ENCODE assay signal across 20 mouse cellular contexts in genomic region chr16:91905127-91905860, GRCm38 (mm10).
A peak's percentile ranks its signal among the peaks of the same experiment; 100 is the strongest.
DNase-seq lines count a peak whose midpoint lies in the region; ATAC-seq lines count a peak whose summit lies in the region.
"Had no signal": no experiment of that assay in that cellular context is flagged by ENCODE, and none has a peak within 500 bp of the region (broad histone marks: within the 10 kb centered on the region; RNA-seq: fewer than 3 reads in every experiment).

No protein-coding gene starts in this region.

- H3K4me2 ChIP-seq in forebrain, embryonic 14.5 days (ENCODE audit: low read length) = no peak overlapping the region
- H3K4me2 ChIP-seq in forebrain, embryonic 11.5 days (ENCODE audit: low read depth, low read length, severe bottlenecking) = no peak overlapping the region
- no peak overlapping the region for H3K4me2 ChIP-seq in kidney, embryonic 15.5 days
- H3K4me2 ChIP-seq in stomach, embryonic 14.5 days (replicated peaks; ENCODE audit: low read depth, low read length) = no peak overlapping the region
- H3K4me2 ChIP-seq: embryonic facial prominence, embryonic 13.5 days; hindbrain, embryonic 13.5 days; neural tube, embryonic 15.5 days had no signal

- H3K4me1 ChIP-seq in forebrain, embryonic 14.5 days (ENCODE audit: control insufficient read depth, insufficient read depth, low read length) = no peaks in the 10 kb centered on the region
- no peaks in the 10 kb centered on the region for H3K4me1 ChIP-seq in forebrain, embryonic 11.5 days (replicated peaks; ENCODE audit: control insufficient read depth, insufficient read depth, low read length)
- H3K4me1 ChIP-seq in kidney, embryonic 15.5 days = no peaks in the 10 kb centered on the region
- no peaks in the 10 kb centered on the region for H3K4me1 ChIP-seq in stomach, embryonic 14.5 days (ENCODE audit: control insufficient read depth, insufficient read depth, low read length)
- H3K4me1 ChIP-seq: heart, embryonic 10.5 days; hindbrain, embryonic 13.5 days; neural tube, embryonic 15.5 days had no signal

- H3K36me3 ChIP-seq in forebrain, embryonic 14.5 days (ENCODE audit: control insufficient read depth, insufficient read depth, low read length) = peaks cover 4% of the 10 kb centered on the region; the same call in 1 of the 2 replicates
- H3K36me3 ChIP-seq in forebrain, embryonic 11.5 days (ENCODE audit: control insufficient read depth, insufficient read depth, low read length) = no peaks in the 10 kb centered on the region
- H3K36me3 ChIP-seq in kidney, embryonic 15.5 days = no peaks in the 10 kb centered on the region
- H3K36me3 ChIP-seq in stomach, embryonic 14.5 days (ENCODE audit: control insufficient read depth, insufficient read depth, low read length) = no peaks in the 10 kb centered on the region
- H3K36me3 ChIP-seq: embryonic facial prominence, embryonic 13.5 days had no signal

- H3K4me3 ChIP-seq in forebrain, embryonic 14.5 days (ENCODE audit: low read depth, low read length) = no peak overlapping the region
- no peak overlapping the region for H3K4me3 ChIP-seq in forebrain, embryonic 11.5 days (ENCODE audit: low read depth, low read length)
- H3K4me3 ChIP-seq in kidney, embryonic 15.5 days (replicated peaks) = no peak overlapping the region
- no peak overlapping the region for H3K4me3 ChIP-seq in stomach, embryonic 14.5 days (ENCODE audit: low read depth, low read length)
- H3K4me3 ChIP-seq: embryonic facial prominence, embryonic 13.5 days; heart, embryonic 10.5 days; hindbrain, embryonic 13.5 days; neural tube, embryonic 15.5 days had no signal

- WGBS in forebrain, embryonic 14.5 days = 86% methylated on average over 11 of the region's 11 CpGs
- 83% methylated on average over 11 of the region's 11 CpGs for WGBS in forebrain, embryonic 11.5 days
- WGBS in kidney, embryonic 15.5 days = 83% methylated on average over 11 of the region's 11 CpGs
- WGBS in stomach, embryonic 14.5 days = 86% methylated on average over 11 of the region's 11 CpGs

- intact Hi-C loops in left cerebral cortex, postnatal 25 days (cut with DNase I) = loop anchor here (5.0 kb wide), 1 partner anchor 88 kb away; no protein-coding TSS in a partner anchor

- H3K9me3 ChIP-seq in forebrain, embryonic 14.5 days (replicated peaks; ENCODE audit: control insufficient read depth, low read length) = no peaks in the 10 kb centered on the region
- no peaks in the 10 kb centered on the region for H3K9me3 ChIP-seq in forebrain, embryonic 11.5 days (ENCODE audit: control insufficient read depth, low read length)
- no peaks in the 10 kb centered on the region for H3K9me3 ChIP-seq in kidney, embryonic 15.5 days (replicated peaks)
- H3K9me3 ChIP-seq in stomach, embryonic 14.5 days (ENCODE audit: control insufficient read depth, low read depth, low read length) = no peaks in the 10 kb centered on the region
- H3K9me3 ChIP-seq: embryonic facial prominence, embryonic 13.5 days; hindbrain, embryonic 13.5 days; neural tube, embryonic 15.5 days had no signal

- DNase-seq in forebrain, embryonic 14.5 days (ENCODE audit: low spot score) = no peak
- DNase-seq in forebrain, embryonic 11.5 days (ENCODE audit: low spot score) = no peak
- DNase-seq in kidney, postnatal 25 days = no peak
- peak; percentile 87 for DNase-seq in R1 (ENCODE audit: low read depth, low spot score)
- no peak for DNase-seq in left cerebral cortex, postnatal 25 days (ENCODE audit: low spot score in 2 of 2)
- DNase-seq in embryo, embryonic 9.5 days (ENCODE audit: extremely low spot score) = no peak
- DNase-seq: adrenal gland, adult 8-10 months; cerebellum, adult 9-10 months; kidney, postnatal 10 days; left cerebral cortex, postnatal 4 days; liver; spleen, adult 18-20 months had no signal

- ATAC-seq in forebrain, embryonic 14.5 days = no peak
- no peak for ATAC-seq in forebrain, embryonic 11.5 days (replicated peaks; ENCODE audit: low FRiP score)
- 0 out of 2 replicates have a peak, but pooled peaks have one; percentile 25 for ATAC-seq in kidney, embryonic 15.5 days (replicated peaks; ENCODE audit: low FRiP score)
- 0 out of 2 replicates have a peak, but pooled peaks have one; percentile 33 for ATAC-seq in stomach, embryonic 14.5 days (ENCODE audit: insufficient number of reproducible peaks, insufficient read depth, low FRiP score, low read depth)
- ATAC-seq: lung, postnatal 0 days; midbrain, embryonic 16.5 days had no signal

- no peaks in the 10 kb centered on the region for H3K27me3 ChIP-seq in forebrain, embryonic 14.5 days (replicated peaks; ENCODE audit: control insufficient read depth, insufficient read depth, low read length)
- H3K27me3 ChIP-seq in forebrain, embryonic 11.5 days (ENCODE audit: control insufficient read depth, insufficient read depth, low read length) = no peaks in the 10 kb centered on the region
- no peaks in the 10 kb centered on the region for H3K27me3 ChIP-seq in kidney, embryonic 15.5 days
- no peaks in the 10 kb centered on the region for H3K27me3 ChIP-seq in stomach, embryonic 14.5 days (ENCODE audit: control insufficient read depth, insufficient read depth, low read length)
- H3K27me3 ChIP-seq: embryonic facial prominence, embryonic 13.5 days; hindbrain, embryonic 13.5 days; neural tube, embryonic 15.5 days had no signal

- H3K27ac ChIP-seq in forebrain, embryonic 14.5 days (ENCODE audit: low read depth, low read length) = peak overlapping the region; percentile 68; the same call in 1 of the 2 replicates
- H3K27ac ChIP-seq in forebrain, embryonic 11.5 days (ENCODE audit: low read depth, low read length) = no peak overlapping the region
- H3K27ac ChIP-seq in kidney, embryonic 15.5 days = no peak overlapping the region
- no peak overlapping the region for H3K27ac ChIP-seq in stomach, embryonic 14.5 days (ENCODE audit: low read length)
- H3K27ac ChIP-seq: embryonic facial prominence, embryonic 13.5 days; heart, embryonic 10.5 days; hindbrain, embryonic 13.5 days; neural tube, embryonic 15.5 days had no signal

- no peak overlapping the region for H3K9ac ChIP-seq in forebrain, embryonic 14.5 days (ENCODE audit: low read length)
- no peak overlapping the region for H3K9ac ChIP-seq in forebrain, embryonic 11.5 days (ENCODE audit: low read length)
- no peak overlapping the region for H3K9ac ChIP-seq in kidney, embryonic 15.5 days
- H3K9ac ChIP-seq in stomach, embryonic 14.5 days (replicated peaks; ENCODE audit: low read depth, low read length) = no peak overlapping the region
- H3K9ac ChIP-seq: embryonic facial prominence, embryonic 13.5 days; hindbrain, embryonic 13.5 days; neural tube, embryonic 15.5 days had no signal

Comparison
In these comparisons a context has a peak if more than half of its experiments do, and no peak if none do; other contexts are left out.
1. ATAC-seq: peak in kidney, embryonic 15.5 days (single experiment) and stomach, embryonic 14.5 days (single experiment); none in forebrain, embryonic 14.5 days (single experiment) and forebrain, embryonic 11.5 days (single experiment).